Mouse (Mus musculus): ENCODE results near the gene Ssxb3.
"Not testable (repeated sequence)": the region's sequence is repeated elsewhere in the genome, so short reads cannot be mapped to it uniquely, and the experiment has no call there.

Gene Ssxb3

DNA sequence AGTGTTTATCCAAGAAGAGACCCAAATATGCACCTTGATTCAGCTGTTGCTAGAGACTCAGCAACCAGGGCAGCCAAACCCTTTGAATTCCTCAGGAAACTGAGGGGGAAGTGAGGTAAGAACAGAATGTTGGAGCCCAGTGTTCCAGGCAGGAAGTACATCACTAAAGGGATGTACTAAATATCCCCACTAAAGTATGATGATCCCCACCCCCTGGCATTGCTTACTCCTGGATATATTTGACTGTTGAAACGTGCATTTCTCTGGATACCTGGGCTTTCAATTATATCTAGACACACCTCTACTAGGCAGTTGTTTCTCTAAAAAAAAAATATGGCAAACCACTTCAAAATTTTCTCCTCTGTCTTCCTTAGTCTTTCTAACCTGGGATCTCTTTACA, at the start of gene Ssxb3:
Gene Ssxb3, minus strand, starts transcription at position 101 of the 400 bp plus-strand sequence.
- DNase-seq = not testable (repeated sequence)

DNA sequence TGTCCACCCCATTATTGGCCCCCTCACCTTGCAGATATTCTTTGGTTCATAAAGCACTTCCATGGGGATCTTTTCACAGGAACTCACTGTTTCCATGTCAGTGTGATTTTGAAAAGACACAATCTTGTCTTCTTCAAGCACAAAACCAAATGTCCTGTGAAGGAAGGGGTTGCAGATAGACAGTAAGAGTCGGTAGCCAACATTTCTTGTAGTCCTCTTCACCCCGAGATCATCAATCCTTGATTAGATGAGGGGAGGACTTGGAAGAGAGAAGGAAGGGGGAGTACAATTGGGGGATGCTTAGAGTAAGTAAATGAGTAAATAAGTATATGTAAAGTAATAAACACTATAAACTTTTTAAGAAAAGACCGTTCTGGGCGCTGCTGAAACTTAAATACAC, 43.5 kb downstream of the Ssxb3 start, which contains the start of gene Ssxb6:
Gene Ssxb6, minus strand, starts transcription at position 101 of the 400 bp plus-strand sequence.
- DNase-seq = not testable (repeated sequence)

Measured in B cell, adult 2 months (primary cell).